Mouse (Mus musculus): ENCODE data around the gene Cpa1. TPM values are rescaled to one million over a fixed set of nuclear protein-coding genes. Genes with fewer than 3 reads are reported as not detected.

Cpa1 gene
- polyA plus RNA-seq, 2 experiments = 1.3 to 1.4 TPM

DNA sequence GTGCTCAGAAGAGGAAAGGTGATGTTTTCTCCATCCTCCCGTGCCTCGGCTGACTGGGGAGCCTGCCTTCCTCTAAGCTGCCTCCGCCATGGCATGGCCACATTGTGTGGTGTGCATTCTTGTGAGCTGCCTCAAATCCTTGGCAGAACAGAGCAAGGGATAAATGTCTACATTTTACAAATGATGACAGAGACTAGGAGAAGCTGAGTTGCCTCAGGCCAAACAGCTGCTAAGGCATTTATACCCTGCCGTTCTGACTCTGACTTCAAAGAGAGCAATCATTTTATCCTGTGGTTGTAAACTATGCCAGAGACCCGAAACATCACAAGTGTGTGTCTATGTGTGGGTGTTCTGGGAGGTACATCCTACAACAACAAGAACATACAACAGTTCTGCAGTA, 28.6 kb downstream of the Cpa1 start:
- TF ChIP-seq POLR2A (IDR thresholded peaks at IDR 0.05; ENCODE audit: borderline replicate concordance, extremely low read depth, insufficient read depth, insufficient read length) = no peak
- 27% methylated on average over 5 of the region's 5 CpGs for WGBS
- Histone ChIP-seq H3K9ac (ENCODE audit: low read depth, low read length, severe bottlenecking) (no peak overlapping the region), H3K36me3 (ENCODE audit: control insufficient read depth, insufficient read depth, low read length) (no peaks in the 10 kb centered on the region), H3K4me3 (replicated peaks; ENCODE audit: low read length) (no peak overlapping the region), H3K27me3 (ENCODE audit: control insufficient read depth, insufficient read depth, low read length) (no peaks in the 10 kb centered on the region), H3K4me2 (replicated peaks; ENCODE audit: low read depth, low read length, severe bottlenecking) (no peak overlapping the region), H3K9me3 (ENCODE audit: control insufficient read depth, low read length) (no peaks in the 10 kb centered on the region), H3K27ac (replicated peaks; ENCODE audit: low read depth, low read length) (peak overlapping the region; percentile 63), H3K4me1 (ENCODE audit: control insufficient read depth, insufficient read depth, low read length) (peaks cover 55% of the 10 kb centered on the region)
- ATAC-seq (ENCODE audit: low FRiP score, low read depth) = 0 out of 2 replicates have a peak, but pooled peaks have one; percentile 21
- no peak for DNase-seq (ENCODE audit: low spot score)

DNA sequence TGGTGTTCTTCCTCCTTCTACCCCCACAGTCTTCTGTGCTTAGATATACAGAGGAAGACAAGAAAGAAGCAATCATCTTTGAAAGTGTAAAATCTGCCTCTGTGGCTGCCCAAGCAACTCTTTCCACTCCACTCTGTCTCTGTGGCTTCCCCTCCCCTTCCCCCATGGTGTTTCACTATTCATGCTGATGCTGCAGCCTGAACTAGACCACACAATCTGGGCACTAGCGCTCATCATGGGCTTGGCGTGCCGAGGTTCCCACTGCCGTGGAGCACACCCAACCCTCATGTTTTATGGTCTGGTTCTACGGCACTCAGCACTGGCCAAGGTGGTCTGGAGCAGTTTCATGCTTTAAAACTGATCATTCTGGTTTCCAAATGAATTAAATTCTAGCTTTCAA, 32.7 kb downstream of the Cpa1 start:
- Histone ChIP-seq H3K27me3 (ENCODE audit: control insufficient read depth, insufficient read depth, low read length) (no peaks in the 10 kb centered on the region), H3K9me3 (ENCODE audit: control insufficient read depth, low read length) (no peaks in the 10 kb centered on the region), H3K9ac (ENCODE audit: low read depth, low read length, severe bottlenecking) (no peak overlapping the region), H3K27ac (replicated peaks; ENCODE audit: low read depth, low read length) (peak overlapping the region; percentile 59), H3K4me2 (replicated peaks; ENCODE audit: low read depth, low read length, severe bottlenecking) (no peak overlapping the region), H3K4me1 (ENCODE audit: control insufficient read depth, insufficient read depth, low read length) (peaks cover 76% of the 10 kb centered on the region), H3K4me3 (replicated peaks; ENCODE audit: low read length) (no peak overlapping the region), H3K36me3 (ENCODE audit: control insufficient read depth, insufficient read depth, low read length) (no peaks in the 10 kb centered on the region)
- TF ChIP-seq POLR2A (IDR thresholded peaks at IDR 0.05; ENCODE audit: borderline replicate concordance, extremely low read depth, insufficient read depth, insufficient read length) = no peak
- DNase-seq (ENCODE audit: low spot score) = no peak
- no peak for ATAC-seq (ENCODE audit: low FRiP score, low read depth)
- WGBS = 42% methylated on average over 5 of the region's 5 CpGs

DNA sequence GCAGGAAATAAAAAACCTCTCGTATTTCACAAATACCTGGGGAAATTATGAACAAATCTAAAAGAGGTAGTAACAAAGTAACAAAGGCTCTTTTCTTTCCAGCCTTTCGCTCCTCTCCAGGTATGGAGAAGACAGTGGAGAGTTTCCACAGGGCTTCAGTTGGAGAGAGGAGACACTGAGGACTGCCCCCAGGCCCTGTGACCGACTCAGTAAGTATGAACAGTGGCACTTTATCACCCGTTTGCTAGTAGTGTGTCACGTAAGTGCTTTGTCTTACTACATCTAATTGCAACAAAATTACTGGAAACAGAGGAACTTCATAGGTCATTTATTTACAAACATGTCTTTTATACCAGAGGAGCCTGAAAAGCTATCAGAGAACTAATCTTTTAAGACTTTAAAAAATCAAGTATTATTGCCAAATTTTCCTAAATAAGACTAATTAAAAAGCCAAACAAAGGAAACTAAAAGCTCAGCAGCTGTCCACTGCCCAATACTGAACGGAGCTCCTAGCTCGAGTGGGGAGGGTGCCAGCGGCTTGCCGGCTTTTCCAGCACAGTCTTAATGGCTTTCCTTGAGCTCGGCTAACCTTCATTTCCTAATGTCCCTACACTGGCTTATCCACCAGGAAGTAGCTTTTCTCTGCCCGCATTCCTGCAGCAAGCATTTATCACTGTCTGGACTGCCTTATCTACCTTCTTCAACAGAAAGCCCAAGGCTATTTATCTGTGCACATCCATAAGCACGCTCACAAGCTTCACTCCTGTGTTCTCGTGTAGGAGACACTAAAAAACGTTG, 34.9 kb downstream of the Cpa1 start:
- peak; percentile 35; the same call in 1 of the 2 replicates for TF ChIP-seq POLR2A (IDR thresholded peaks at IDR 0.05; ENCODE audit: borderline replicate concordance, extremely low read depth, insufficient read depth, insufficient read length)
- Histone ChIP-seq H3K27me3 (ENCODE audit: control insufficient read depth, insufficient read depth, low read length) (no peaks in the 10 kb centered on the region), H3K4me2 (replicated peaks; ENCODE audit: low read depth, low read length, severe bottlenecking) (peak overlapping the region; percentile 34), H3K4me1 (ENCODE audit: control insufficient read depth, insufficient read depth, low read length) (peaks cover 63% of the 10 kb centered on the region), H3K4me3 (replicated peaks; ENCODE audit: low read length) (peak overlapping the region; percentile 11), H3K9ac (ENCODE audit: low read depth, low read length, severe bottlenecking) (peak overlapping the region; percentile 49), H3K27ac (replicated peaks; ENCODE audit: low read depth, low read length) (peak overlapping the region; percentile 97), H3K9me3 (ENCODE audit: control insufficient read depth, low read length) (no peaks in the 10 kb centered on the region), H3K36me3 (ENCODE audit: control insufficient read depth, insufficient read depth, low read length) (no peaks in the 10 kb centered on the region)
- 12% methylated on average over 14 of the region's 14 CpGs for WGBS
- DNase-seq (ENCODE audit: low spot score) = peak; percentile 71
- peak; percentile 44 for ATAC-seq (ENCODE audit: low FRiP score, low read depth)

DNA sequence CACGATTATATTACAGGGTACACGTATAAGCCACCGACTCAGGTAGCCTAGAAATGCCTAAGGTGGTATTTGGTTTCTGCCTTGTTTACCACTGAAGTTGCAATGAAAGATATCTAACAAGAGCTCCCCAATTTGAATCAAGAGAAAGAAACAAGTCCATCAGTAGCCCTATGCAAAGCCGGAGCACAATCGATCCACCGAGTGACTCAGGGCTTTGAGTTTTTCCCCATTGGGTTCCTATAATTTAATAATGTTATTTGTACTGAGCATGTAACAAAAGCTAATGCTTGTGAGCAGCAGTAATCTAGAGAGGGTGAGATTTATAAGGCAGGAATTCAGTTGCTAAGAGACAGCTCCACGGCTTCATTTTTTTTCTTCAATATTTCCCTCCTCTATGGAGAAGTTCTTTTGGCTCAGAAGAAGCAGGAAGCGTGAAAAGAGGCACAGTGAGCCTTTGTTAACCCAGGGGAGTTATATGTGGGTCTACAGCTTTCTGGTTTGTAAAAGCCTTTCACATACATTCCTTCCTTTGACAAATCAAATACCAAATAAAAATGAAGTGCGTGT, 35.8 kb downstream of the Cpa1 start:
- Histone ChIP-seq H3K27ac (replicated peaks; ENCODE audit: low read depth, low read length) (peak overlapping the region; percentile 97), H3K36me3 (ENCODE audit: control insufficient read depth, insufficient read depth, low read length) (no peaks in the 10 kb centered on the region), H3K9me3 (ENCODE audit: control insufficient read depth, low read length) (no peaks in the 10 kb centered on the region), H3K4me3 (replicated peaks; ENCODE audit: low read length) (peak overlapping the region; percentile 12; the same call in 1 of the 2 replicates), H3K4me1 (ENCODE audit: control insufficient read depth, insufficient read depth, low read length) (peaks cover 60% of the 10 kb centered on the region), H3K9ac (ENCODE audit: low read depth, low read length, severe bottlenecking) (peak overlapping the region; percentile 49), H3K4me2 (replicated peaks; ENCODE audit: low read depth, low read length, severe bottlenecking) (peak overlapping the region; percentile 34), H3K27me3 (ENCODE audit: control insufficient read depth, insufficient read depth, low read length) (no peaks in the 10 kb centered on the region)
- DNase-seq (ENCODE audit: low spot score) (peak; percentile 86), ATAC-seq (ENCODE audit: low FRiP score, low read depth) (peak; percentile 64)
- WGBS = 16% methylated on average over 9 of the region's 9 CpGs
- no peak for TF ChIP-seq POLR2A (IDR thresholded peaks at IDR 0.05; ENCODE audit: borderline replicate concordance, extremely low read depth, insufficient read depth, insufficient read length)

DNA sequence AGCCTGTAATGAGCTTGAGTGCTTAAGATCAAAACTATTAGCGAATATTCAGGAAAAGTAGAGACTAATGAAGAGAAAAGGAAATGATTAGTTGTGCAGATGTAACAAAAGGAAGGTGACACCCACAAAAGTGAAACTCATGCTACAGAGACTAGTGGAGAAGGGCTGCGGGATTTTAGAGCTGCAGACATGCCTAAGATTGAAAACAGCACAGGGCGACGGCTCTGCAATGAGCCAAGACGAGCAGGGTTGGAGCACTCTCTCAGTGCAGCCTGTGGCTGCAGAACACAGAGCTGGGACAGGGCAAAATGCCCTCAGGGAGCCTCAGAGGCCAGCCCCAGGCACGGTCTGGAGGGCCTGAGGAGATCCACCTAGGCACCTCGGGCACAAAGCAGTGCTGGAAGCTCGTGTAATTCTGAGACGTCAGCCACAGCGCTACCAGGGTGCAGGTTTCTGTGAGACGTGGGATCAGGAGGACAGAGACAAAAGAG, 36.3 kb downstream of the Cpa1 start:
- Histone ChIP-seq H3K4me1 (ENCODE audit: control insufficient read depth, insufficient read depth, low read length) (peaks cover 59% of the 10 kb centered on the region), H3K9me3 (ENCODE audit: control insufficient read depth, low read length) (no peaks in the 10 kb centered on the region), H3K27me3 (ENCODE audit: control insufficient read depth, insufficient read depth, low read length) (no peaks in the 10 kb centered on the region), H3K9ac (ENCODE audit: low read depth, low read length, severe bottlenecking) (peak overlapping the region; percentile 49), H3K4me3 (replicated peaks; ENCODE audit: low read length) (peak overlapping the region; percentile 12; the same call in 1 of the 2 replicates), H3K27ac (replicated peaks; ENCODE audit: low read depth, low read length) (peak overlapping the region; percentile 97), H3K4me2 (replicated peaks; ENCODE audit: low read depth, low read length, severe bottlenecking) (peak overlapping the region; percentile 34), H3K36me3 (ENCODE audit: control insufficient read depth, insufficient read depth, low read length) (no peaks in the 10 kb centered on the region)
- TF ChIP-seq POLR2A (IDR thresholded peaks at IDR 0.05; ENCODE audit: borderline replicate concordance, extremely low read depth, insufficient read depth, insufficient read length) = no peak
- 10% methylated on average over 11 of the region's 11 CpGs for WGBS
- ATAC-seq (ENCODE audit: low FRiP score, low read depth) (peak; percentile 62), DNase-seq (ENCODE audit: low spot score) (peak; percentile 54)
